Mouse (Mus musculus) kidney, postnatal 36 days (tissue): ENCODE measurements around the gene Prb1.
"Not testable (repeated sequence)": the region's sequence is repeated elsewhere in the genome, so short reads cannot be mapped to it uniquely, and the experiment has no call there.

Experiments
- DNase-seq, 2 experiments: peaks; one replicate each; pipeline ENCODE4 v3.0.0; 2021 to 2022; ENCODE audit warnings: mixed read lengths in 2 of 2

Prb1 gene

GRCm38 (mm10) chr6:132210421-132210820 is at the start of gene Prb1:
Gene Prb1, minus strand, starts transcription at chr6:132210521.
- not testable (repeated sequence) for DNase-seq
